Mouse (Mus musculus) limb, embryonic 14.5 days (tissue): ENCODE data around the gene Tmem140. TPM values are rescaled to one million over a fixed set of nuclear protein-coding genes. Genes with fewer than 3 reads are reported as not detected.

ENCODE experiments used
- ATAC-seq: fragments of 200-750 bp; cut with Nextera tagmentation; 2 replicates; pipeline ENCODE4 v1.8.0; 2017; ENCODE audit warnings: low read depth, moderate number of reproducible peaks, moderate TSS enrichment; ENCODE audit not compliant: low FRiP score
- DNase-seq: peaks from one replicate; pipeline ENCODE4 v3.0.0-alpha.2; 2015; ENCODE audit warnings: low spot score
- H3K27ac ChIP-seq: fragments of 300-500 bp; sonication (generic); replicated peaks from 2 replicates; pipeline ENCODE4 v1.5.1; 2014; ENCODE audit warnings: low read depth, mild to moderate bottlenecking, low read length, moderate library complexity, mixed read lengths
- H3K27me3 ChIP-seq: fragments of 300-500 bp; sonication (generic); 2 replicates; pipeline ENCODE4 v1.6.1; 2014; ENCODE audit warnings: low read length, mixed read lengths; ENCODE audit not compliant: control insufficient read depth, insufficient read depth
- H3K36me3 ChIP-seq: fragments of 300-500 bp; sonication (generic); 2 replicates; pipeline ENCODE4 v1.6.1; 2014; ENCODE audit warnings: mild to moderate bottlenecking, low read length, moderate library complexity, mixed read lengths; ENCODE audit not compliant: control insufficient read depth, insufficient read depth
- H3K4me1 ChIP-seq: fragments of 300-500 bp; sonication (generic); 2 replicates; pipeline ENCODE4 v1.6.1; 2014; ENCODE audit warnings: antibody characterized with exemption, low read length, mixed read lengths; ENCODE audit not compliant: control insufficient read depth, insufficient read depth
- H3K4me2 ChIP-seq: fragments of 300-500 bp; sonication (generic); replicated peaks from 2 replicates; pipeline ENCODE4 v1.6.1; 2014; ENCODE audit warnings: low read depth, mild to moderate bottlenecking, low read length, moderate library complexity; ENCODE audit not compliant: severe bottlenecking
- H3K4me3 ChIP-seq: fragments of 300-500 bp; sonication (generic); replicated peaks from 2 replicates; pipeline ENCODE4 v1.5.1; 2014; ENCODE audit warnings: low read length
- H3K9ac ChIP-seq: fragments of 300-500 bp; sonication (generic); 2 replicates; pipeline ENCODE4 v1.6.1; 2014; ENCODE audit warnings: mild to moderate bottlenecking, low read depth, low read length, moderate library complexity; ENCODE audit not compliant: severe bottlenecking
- H3K9me3 ChIP-seq: fragments of 300-500 bp; sonication (generic); 2 replicates; pipeline ENCODE4 v1.6.1; 2016; ENCODE audit warnings: low read length; ENCODE audit not compliant: control insufficient read depth
- POLR2A ChIP-seq: fragments of 200-500 bp; IDR thresholded peaks from 2 replicates; pipeline ENCODE4 v1.8.0; 2012; ENCODE audit warnings: inconsistent platforms, mild to moderate bottlenecking, moderate library complexity, borderline replicate concordance; ENCODE audit not compliant: insufficient read depth, insufficient read length; ENCODE audit errors: extremely low read depth
- WGBS: fragments of 180-500 bp; shearing (Covaris S2); extraction: QIAGEN DNeasy Blood & Tissue Kit; methylation state at CpG from one replicate; pipeline ENCODE4 v1.1.7; 2014; 5-methylcytosine and 5-hydroxymethylcytosine counted together
- polyA plus RNA-seq, 2 experiments: library from polyadenylated mRNA; depleted of rRNA in 1 of 2; stranded (reverse) in 1 of 2; unstranded in 1 of 2; fragments of >200 nt; fragmentation: Nextera tagmentation in 1 of 2; extraction: Ambion mirVana in 1 of 2; gene quantifications; 2 replicates each; pipeline versions ENCODE4 v1.2.1 to v1.2.3; 2012 to 2014

Tmem140 gene
- polyA plus RNA-seq, 2 experiments, result 1.2 TPM

DNA sequence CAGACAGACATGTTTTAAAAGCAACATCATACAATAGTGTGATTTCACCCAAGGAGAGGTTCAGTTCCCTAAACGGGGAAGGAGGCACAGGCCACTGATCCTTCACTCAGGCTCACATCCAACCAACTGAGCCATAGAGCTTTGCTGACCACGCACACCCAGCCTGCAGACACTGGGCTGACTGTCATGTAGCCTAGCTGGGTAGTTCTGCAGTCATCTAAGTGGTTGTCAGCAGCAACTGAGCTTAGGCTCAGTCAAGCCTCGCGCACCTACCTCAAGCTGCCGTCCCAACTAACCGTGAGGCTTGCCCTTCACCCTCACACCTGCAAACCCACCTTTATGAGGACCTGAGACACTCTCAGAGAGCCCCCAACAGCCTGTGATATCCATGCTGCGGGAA, 9.0 kb downstream of the Tmem140 start:
- no peak overlapping the region for H3K4me2 ChIP-seq
- TF ChIP-seq POLR2A, result no peak
- H3K9me3 ChIP-seq, result no peaks in the 10 kb centered on the region
- H3K4me1 ChIP-seq, result peaks cover 14% of the 10 kb centered on the region
- H3K36me3 ChIP-seq, result 0 out of 2 replicates have a peak, but pooled peaks cover 12% of the 10 kb centered on the region
- H3K27me3 ChIP-seq, result no peaks in the 10 kb centered on the region
- no peak overlapping the region for H3K9ac ChIP-seq
- 0 out of 2 replicates have a peak overlapping the region, but pooled peaks have one; percentile 19 for H3K27ac ChIP-seq
- no peak overlapping the region for H3K4me3 ChIP-seq
- no peak; the same call in 1 of the 2 replicates for ATAC-seq
- WGBS, result 90% methylated on average over 7 of the region's 7 CpGs
- DNase-seq, result no peak

DNA sequence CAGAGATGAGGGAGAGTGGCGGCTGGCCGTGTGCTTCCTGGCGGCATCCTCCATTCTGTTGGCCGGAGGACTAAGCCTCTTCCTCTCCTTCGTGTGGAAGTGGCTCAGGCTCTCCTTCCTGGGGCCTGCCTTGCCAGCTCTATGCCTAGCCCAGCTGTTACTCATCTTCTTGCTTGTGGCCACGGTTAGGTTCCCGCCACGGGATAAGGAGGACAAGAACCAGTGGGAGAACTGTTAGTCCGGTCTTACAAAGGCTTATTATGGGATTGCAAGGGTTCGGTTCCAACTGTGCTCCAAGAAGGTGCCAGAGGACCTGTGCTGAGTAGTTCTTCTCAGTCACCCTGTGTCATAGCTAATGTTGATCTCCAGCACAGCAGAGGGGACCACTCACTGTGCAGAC, 9.9 kb downstream of the Tmem140 start:
- Histone ChIP-seq H3K27me3 (no peaks in the 10 kb centered on the region), H3K27ac (no peak overlapping the region), H3K9ac (no peak overlapping the region), H3K4me3 (no peak overlapping the region), H3K36me3 (0 out of 2 replicates have a peak, but pooled peaks cover 12% of the 10 kb centered on the region), H3K9me3 (no peaks in the 10 kb centered on the region), H3K4me2 (no peak overlapping the region), H3K4me1 (peaks cover 16% of the 10 kb centered on the region)
- WGBS, result 84% methylated on average over 10 of the region's 10 CpGs
- no peak for ATAC-seq
- TF ChIP-seq POLR2A, result no peak
- no peak for DNase-seq

DNA sequence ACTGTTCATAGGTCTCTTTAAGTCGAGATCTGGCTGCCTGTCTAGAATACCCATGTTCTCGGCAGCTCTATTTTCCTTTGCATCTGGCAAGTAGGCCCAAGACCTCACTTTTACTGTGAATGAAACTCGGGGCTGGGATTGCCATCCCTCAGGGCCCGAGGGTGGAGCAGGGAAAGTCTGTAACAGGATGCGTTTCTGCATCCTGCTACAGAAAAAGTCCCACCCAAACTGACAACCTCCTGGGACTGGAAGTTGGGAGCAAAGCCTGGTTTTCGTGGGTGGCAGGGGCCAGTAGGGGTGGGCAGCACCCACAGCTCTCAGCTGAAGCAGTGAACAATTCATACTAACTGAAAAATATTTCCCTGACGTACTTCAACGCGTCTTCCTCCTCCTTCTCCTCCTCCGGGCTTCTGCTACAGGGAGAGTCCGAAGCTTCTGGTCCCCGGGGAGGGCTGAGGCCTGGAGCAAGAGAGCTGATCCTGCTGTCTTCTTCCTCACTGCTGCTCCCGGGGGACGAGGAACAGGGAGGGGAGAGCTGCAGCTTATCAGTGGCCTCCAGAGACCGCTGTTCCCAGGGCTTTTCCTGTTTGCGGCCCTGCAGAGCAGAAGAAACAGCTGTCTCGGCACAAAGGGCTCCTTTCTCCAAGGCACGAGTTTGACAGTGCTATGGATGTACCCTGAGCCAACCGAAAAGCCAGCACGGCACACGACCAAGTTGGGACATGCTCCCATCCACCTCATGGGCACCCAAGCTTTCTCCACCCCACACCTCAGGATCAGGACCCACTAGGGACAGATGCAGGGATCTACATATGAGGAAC, 11.4 kb downstream of the Tmem140 start:
- no peak overlapping the region for H3K4me2 ChIP-seq
- WGBS, result 73% methylated on average over 21 of the region's 21 CpGs
- H3K4me3 ChIP-seq, result no peak overlapping the region
- H3K27ac ChIP-seq, result 0 out of 2 replicates have a peak overlapping the region, but pooled peaks have one; percentile 26
- H3K9me3 ChIP-seq, result no peaks in the 10 kb centered on the region
- TF ChIP-seq POLR2A, result no peak
- H3K36me3 ChIP-seq, result 0 out of 2 replicates have a peak, but pooled peaks cover 12% of the 10 kb centered on the region
- DNase-seq, result no peak
- no peaks in the 10 kb centered on the region for H3K27me3 ChIP-seq
- ATAC-seq, result no peak
- H3K4me1 ChIP-seq, result peaks cover 19% of the 10 kb centered on the region
- H3K9ac ChIP-seq, result no peak overlapping the region

DNA sequence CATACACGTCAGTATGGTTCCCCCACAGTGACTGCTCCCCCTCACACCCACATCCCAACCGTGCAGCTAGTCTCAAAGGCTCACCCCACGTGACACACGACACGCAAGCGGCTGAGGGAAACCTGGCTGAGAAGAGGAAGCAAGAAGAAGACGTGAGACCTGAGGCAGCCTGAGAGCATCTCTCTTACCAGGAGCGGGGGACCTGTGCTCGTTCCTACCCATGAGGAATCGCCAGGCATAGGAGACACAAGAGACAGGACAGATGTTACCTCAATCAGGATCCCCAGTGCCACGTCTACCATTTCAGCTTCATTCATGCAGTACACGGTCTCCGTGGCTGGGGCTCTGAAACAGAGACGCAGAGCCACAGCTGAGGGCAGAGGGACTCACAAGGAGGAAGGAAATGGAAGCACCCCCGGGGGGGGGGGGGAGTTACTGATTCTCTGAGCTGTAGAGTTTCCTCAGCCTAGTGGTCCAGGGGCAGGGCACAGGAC, 12.4 kb downstream of the Tmem140 start:
- H3K27ac ChIP-seq, result no peak overlapping the region
- peaks cover 19% of the 10 kb centered on the region for H3K4me1 ChIP-seq
- ATAC-seq (no peak), DNase-seq (no peak)
- peaks cover 17% of the 10 kb centered on the region; the same call in 1 of the 2 replicates for H3K36me3 ChIP-seq
- 86% methylated on average over 15 of the region's 15 CpGs for WGBS
- no peaks in the 10 kb centered on the region for H3K27me3 ChIP-seq
- no peaks in the 10 kb centered on the region for H3K9me3 ChIP-seq
- TF ChIP-seq POLR2A, result no peak
- H3K4me3 ChIP-seq, result no peak overlapping the region
- H3K4me2 ChIP-seq, result no peak overlapping the region
- H3K9ac ChIP-seq, result no peak overlapping the region

DNA sequence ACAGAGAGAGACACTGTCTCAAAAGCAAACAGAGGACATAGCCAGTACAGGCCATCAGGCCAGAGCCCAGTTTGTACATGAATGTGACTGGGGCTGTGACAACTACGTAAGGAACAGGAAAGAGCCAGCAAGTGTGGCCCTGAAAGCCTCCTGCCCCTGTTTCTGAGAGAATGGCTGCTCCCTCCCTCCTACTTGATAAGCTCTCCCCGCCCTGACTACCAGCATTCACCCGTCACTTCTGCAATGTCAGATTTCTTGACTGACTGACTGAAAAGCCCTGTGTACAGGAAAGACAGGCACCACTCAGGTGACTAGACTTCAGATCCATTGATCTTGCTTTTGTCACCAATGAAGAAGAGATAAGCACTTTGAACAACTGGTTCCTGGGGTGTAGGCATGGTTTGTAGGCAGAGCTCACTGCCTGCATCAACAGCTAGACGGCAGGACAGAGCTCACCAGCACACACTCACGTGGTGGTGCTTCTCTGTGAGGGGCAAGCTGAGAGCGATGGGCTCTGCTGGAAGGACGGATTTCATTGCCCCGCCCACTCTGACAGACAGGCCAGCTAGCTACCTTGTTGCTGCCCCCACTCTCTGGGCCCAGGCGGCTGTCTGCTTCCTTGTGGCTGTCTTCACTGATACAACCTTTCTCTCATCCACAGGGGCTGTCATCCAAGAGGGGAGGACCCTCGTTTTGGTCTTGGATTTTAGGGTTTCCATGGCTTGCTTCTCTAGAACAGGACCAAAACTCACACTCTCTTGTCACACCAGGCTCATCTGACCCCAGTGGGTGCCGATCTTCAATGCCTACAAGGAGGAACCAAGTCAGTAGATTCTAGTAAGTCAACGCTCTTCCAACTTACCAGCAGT, 13.3 kb downstream of the Tmem140 start:
- H3K4me2 ChIP-seq, result peak overlapping the region; percentile 75; the same call in 1 of the 2 replicates
- H3K36me3 ChIP-seq, result peaks cover 24% of the 10 kb centered on the region; the same call in 1 of the 2 replicates
- no peak overlapping the region for H3K27ac ChIP-seq

More for the DNA sequence above, 13.3 kb downstream of the Tmem140 start:
- no peaks in the 10 kb centered on the region for H3K27me3 ChIP-seq
- ATAC-seq, result no peak
- H3K9me3 ChIP-seq, result no peaks in the 10 kb centered on the region
- H3K9ac ChIP-seq, result no peak overlapping the region
- H3K4me3 ChIP-seq, result no peak overlapping the region
- H3K4me1 ChIP-seq, result peaks cover 11% of the 10 kb centered on the region
- 59% methylated on average over 12 of the region's 12 CpGs for WGBS
- no peak for DNase-seq
- no peak for TF ChIP-seq POLR2A
